Mouse (Mus musculus): ENCODE measurements at regions not wholly inside any gene's neighbourhood (a gene's known extent, or its start where the extent isn't known, plus 50 kb on each side); places are given as distances from the start of the nearest gene placed in this dataset.

- Histone ChIP-seq H3K36me3 (no peaks in the 10 kb centered on the region), H3K27me3 (no peaks in the 10 kb centered on the region), H3K9ac (no peak overlapping the region), H3K9me3 (no peaks in the 10 kb centered on the region), H3K27ac (replicated peaks) (no peak overlapping the region), H3K4me3 (no peak overlapping the region), H3K4me1 (replicated peaks) (no peaks in the 10 kb centered on the region), H3K4me2 (no peak overlapping the region)
- 68% methylated on average over 1 of the region's 1 CpGs for WGBS
- no peak for ATAC-seq (ENCODE audit: low FRiP score, low read depth)
Measured at GRCm38 (mm10) chr8:76038526-76038925, 590.0 kb downstream of the Iqcm start.

GRCm38 (mm10) chr8:76052003-76052402 lies 603.5 kb downstream of the Iqcm start:
- H3K27ac ChIP-seq (replicated peaks) = no peak overlapping the region
- H3K36me3 ChIP-seq = no peaks in the 10 kb centered on the region
- no peak overlapping the region for H3K9ac ChIP-seq
- peak; percentile 75 for ATAC-seq (ENCODE audit: low FRiP score, low read depth)
- no peaks in the 10 kb centered on the region for H3K4me1 ChIP-seq (replicated peaks)
- no peaks in the 10 kb centered on the region for H3K9me3 ChIP-seq
- H3K27me3 ChIP-seq = no peaks in the 10 kb centered on the region
- H3K4me2 ChIP-seq = no peak overlapping the region
- H3K4me3 ChIP-seq = no peak overlapping the region
- 63% methylated on average over 4 of the region's 4 CpGs for WGBS

GRCm38 (mm10) chr8:76067721-76068120 lies 619.2 kb downstream of the Iqcm start:
- Histone ChIP-seq H3K9me3 (no peaks in the 10 kb centered on the region), H3K36me3 (no peaks in the 10 kb centered on the region), H3K27me3 (no peaks in the 10 kb centered on the region), H3K4me3 (no peak overlapping the region), H3K27ac (replicated peaks) (no peak overlapping the region), H3K4me2 (no peak overlapping the region), H3K9ac (no peak overlapping the region), H3K4me1 (replicated peaks) (no peaks in the 10 kb centered on the region)
- no peak for ATAC-seq (ENCODE audit: low FRiP score, low read depth)
- 14% methylated on average over 2 of the region's 2 CpGs for WGBS

GRCm38 (mm10) chr8:76072671-76073351 lies 624.3 kb downstream of the Iqcm start:
- Histone ChIP-seq H3K9ac (no peak overlapping the region), H3K4me3 (no peak overlapping the region), H3K4me2 (no peak overlapping the region), H3K4me1 (replicated peaks) (no peaks in the 10 kb centered on the region), H3K9me3 (no peaks in the 10 kb centered on the region), H3K27ac (replicated peaks) (no peak overlapping the region), H3K27me3 (no peaks in the 10 kb centered on the region), H3K36me3 (no peaks in the 10 kb centered on the region)
- ATAC-seq (ENCODE audit: low FRiP score, low read depth) = no peak
- 39% methylated on average over 3 of the region's 3 CpGs for WGBS

GRCm38 (mm10) chr8:76120587-76121145 lies 672.2 kb downstream of the Iqcm start:
- ATAC-seq (ENCODE audit: low FRiP score, low read depth) = no peak
- no peaks in the 10 kb centered on the region for H3K27me3 ChIP-seq
- H3K36me3 ChIP-seq = no peaks in the 10 kb centered on the region
- no peaks in the 10 kb centered on the region for H3K9me3 ChIP-seq
- 89% methylated on average over 4 of the region's 4 CpGs for WGBS
- no peak overlapping the region for H3K4me2 ChIP-seq
- H3K27ac ChIP-seq (replicated peaks) = no peak overlapping the region
- no peak overlapping the region for H3K9ac ChIP-seq
- no peaks in the 10 kb centered on the region for H3K4me1 ChIP-seq (replicated peaks)
- no peak overlapping the region for H3K4me3 ChIP-seq

- Histone ChIP-seq H3K9ac (no peak overlapping the region), H3K36me3 (no peaks in the 10 kb centered on the region), H3K4me2 (no peak overlapping the region), H3K9me3 (no peaks in the 10 kb centered on the region), H3K4me3 (no peak overlapping the region), H3K4me1 (replicated peaks) (no peaks in the 10 kb centered on the region), H3K27ac (replicated peaks) (no peak overlapping the region), H3K27me3 (no peaks in the 10 kb centered on the region)
- 56% methylated on average over 2 of the region's 2 CpGs for WGBS
- no peak for ATAC-seq (ENCODE audit: low FRiP score, low read depth)
Measured at GRCm38 (mm10) chr8:76127486-76127885, 679.0 kb downstream of the Iqcm start.

GRCm38 (mm10) chr8:76137219-76137618 lies 688.7 kb downstream of the Iqcm start:
- H3K27me3 ChIP-seq = no peaks in the 10 kb centered on the region
- no peaks in the 10 kb centered on the region for H3K9me3 ChIP-seq
- no peak overlapping the region for H3K9ac ChIP-seq
- no peak for ATAC-seq (ENCODE audit: low FRiP score, low read depth)
- H3K27ac ChIP-seq (replicated peaks) = no peak overlapping the region
- WGBS = 74% methylated on average over 4 of the region's 4 CpGs
- H3K4me2 ChIP-seq = no peak overlapping the region
- H3K4me1 ChIP-seq (replicated peaks) = no peaks in the 10 kb centered on the region
- no peaks in the 10 kb centered on the region for H3K36me3 ChIP-seq
- no peak overlapping the region for H3K4me3 ChIP-seq

- H3K4me3 ChIP-seq = no peak overlapping the region
- no peak overlapping the region for H3K4me2 ChIP-seq
- no peak for ATAC-seq (ENCODE audit: low FRiP score, low read depth)
- H3K36me3 ChIP-seq = no peaks in the 10 kb centered on the region
- 74% methylated on average over 4 of the region's 4 CpGs for WGBS
- no peaks in the 10 kb centered on the region for H3K9me3 ChIP-seq
- no peak overlapping the region for H3K9ac ChIP-seq
- no peaks in the 10 kb centered on the region for H3K4me1 ChIP-seq (replicated peaks)
- H3K27ac ChIP-seq (replicated peaks) = no peak overlapping the region
- H3K27me3 ChIP-seq = no peaks in the 10 kb centered on the region
Measured at GRCm38 (mm10) chr8:76148681-76149080, 700.2 kb downstream of the Iqcm start.

GRCm38 (mm10) chr8:76182520-76182919 lies 716.7 kb upstream of the Nr3c2 start:
- H3K9me3 ChIP-seq = no peaks in the 10 kb centered on the region
- H3K36me3 ChIP-seq = no peaks in the 10 kb centered on the region
- H3K27ac ChIP-seq (replicated peaks) = no peak overlapping the region
- ATAC-seq (ENCODE audit: low FRiP score, low read depth) = no peak
- no peaks in the 10 kb centered on the region for H3K27me3 ChIP-seq
- H3K4me2 ChIP-seq = no peak overlapping the region
- WGBS = 92% methylated on average over 3 of the region's 3 CpGs
- no peak overlapping the region for H3K9ac ChIP-seq
- no peak overlapping the region for H3K4me3 ChIP-seq
- no peaks in the 10 kb centered on the region for H3K4me1 ChIP-seq (replicated peaks)

- no peak overlapping the region for H3K27ac ChIP-seq (replicated peaks)
- no peaks in the 10 kb centered on the region for H3K4me1 ChIP-seq (replicated peaks)
- H3K4me3 ChIP-seq = no peak overlapping the region
- H3K27me3 ChIP-seq = no peaks in the 10 kb centered on the region
- no peak overlapping the region for H3K9ac ChIP-seq
- H3K9me3 ChIP-seq = no peaks in the 10 kb centered on the region
- no peaks in the 10 kb centered on the region for H3K36me3 ChIP-seq
- H3K4me2 ChIP-seq = no peak overlapping the region
- ATAC-seq (ENCODE audit: low FRiP score, low read depth) = no peak
Measured at GRCm38 (mm10) chr8:76183836-76184235, 715.4 kb upstream of the Nr3c2 start.

GRCm38 (mm10) chr8:76187293-76187692 lies 711.9 kb upstream of the Nr3c2 start:
- H3K4me3 ChIP-seq = no peak overlapping the region
- WGBS = 74% methylated on average over 5 of the region's 5 CpGs
- H3K9me3 ChIP-seq = no peaks in the 10 kb centered on the region
- no peaks in the 10 kb centered on the region for H3K4me1 ChIP-seq (replicated peaks)
- H3K36me3 ChIP-seq = no peaks in the 10 kb centered on the region
- no peak overlapping the region for H3K9ac ChIP-seq
- no peak for ATAC-seq (ENCODE audit: low FRiP score, low read depth)
- H3K4me2 ChIP-seq = no peak overlapping the region
- H3K27ac ChIP-seq (replicated peaks) = no peak overlapping the region
- no peaks in the 10 kb centered on the region for H3K27me3 ChIP-seq

GRCm38 (mm10) chr8:76211891-76212290 lies 687.4 kb upstream of the Nr3c2 start:
- Histone ChIP-seq H3K9me3 (no peaks in the 10 kb centered on the region), H3K36me3 (no peaks in the 10 kb centered on the region), H3K27ac (replicated peaks) (no peak overlapping the region), H3K4me3 (no peak overlapping the region), H3K4me1 (replicated peaks) (no peaks in the 10 kb centered on the region), H3K27me3 (no peaks in the 10 kb centered on the region), H3K4me2 (no peak overlapping the region), H3K9ac (no peak overlapping the region)
- ATAC-seq (ENCODE audit: low FRiP score, low read depth) = no peak
- 89% methylated on average over 4 of the region's 4 CpGs for WGBS

Data from hindbrain, embryonic 15.5 days (tissue).